Mouse (Mus musculus) embryo, embryonic 11.5 days (tissue): ENCODE results near the gene Rara.

Experiments used
- DNase-seq: peaks from one replicate; pipeline ENCODE4 v3.0.0-alpha.2; 2012; ENCODE audit warnings: low read depth, low spot score

Rara gene

DNA sequence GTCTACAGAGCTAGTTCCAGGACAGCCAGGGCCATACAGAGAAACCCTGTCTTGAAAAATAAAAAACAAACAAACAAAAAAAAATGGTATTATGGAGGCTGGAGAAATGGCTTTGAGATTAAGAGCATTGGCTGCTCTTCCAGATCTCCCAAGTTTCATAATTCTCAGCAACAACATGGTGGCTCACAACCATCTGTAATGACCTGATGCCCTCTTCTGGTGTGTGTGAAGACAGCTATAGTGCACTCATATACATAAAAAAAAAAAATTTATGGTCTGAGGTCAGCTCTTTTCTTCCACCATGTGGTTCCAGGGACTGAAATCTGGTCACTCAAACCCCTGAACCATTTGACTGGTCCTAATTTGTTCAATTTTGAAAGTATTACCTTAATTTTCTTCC, 71.2 kb downstream of the Rara start:
- DNase-seq: no peak

DNA sequence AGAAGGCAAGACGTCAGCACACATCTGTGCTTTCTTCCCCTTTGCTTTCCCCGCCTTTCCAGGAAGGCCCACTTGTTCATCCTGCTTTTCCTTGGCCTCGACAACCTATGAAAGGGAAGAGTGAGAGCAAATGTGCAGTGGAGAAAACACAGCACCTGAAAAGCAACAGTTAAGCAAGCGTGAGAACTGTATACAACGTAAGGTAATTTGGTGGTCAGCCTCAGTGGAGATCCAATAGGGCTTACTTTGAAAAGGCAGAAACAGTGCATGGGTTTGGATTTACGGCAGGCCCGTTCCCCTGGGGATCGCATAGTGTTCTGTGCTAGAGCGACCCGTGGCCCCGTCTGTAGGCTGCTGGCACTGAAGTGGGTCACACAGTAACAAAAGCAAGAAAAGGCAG, 71.6 kb downstream of the Rara start:
- no peak for DNase-seq

DNA sequence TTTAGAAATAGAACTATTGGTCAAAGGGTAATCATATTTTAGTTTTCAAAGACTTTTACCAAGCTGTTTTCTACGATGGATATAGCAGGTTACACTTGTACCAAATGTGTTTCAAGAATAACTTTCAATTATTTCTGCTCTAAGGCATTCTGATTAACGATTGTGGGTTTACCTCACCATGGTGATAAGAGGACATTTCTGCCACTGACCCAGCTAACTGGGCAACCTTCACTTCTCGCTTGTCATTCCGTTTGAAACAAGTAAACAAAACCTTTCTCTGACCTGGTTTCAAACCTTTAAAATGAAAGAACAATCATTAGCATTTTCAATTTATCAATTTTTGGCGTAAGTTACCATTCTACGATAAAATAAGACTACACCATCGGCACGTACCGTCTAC, 79.2 kb downstream of the Rara start:
- no peak for DNase-seq

DNA sequence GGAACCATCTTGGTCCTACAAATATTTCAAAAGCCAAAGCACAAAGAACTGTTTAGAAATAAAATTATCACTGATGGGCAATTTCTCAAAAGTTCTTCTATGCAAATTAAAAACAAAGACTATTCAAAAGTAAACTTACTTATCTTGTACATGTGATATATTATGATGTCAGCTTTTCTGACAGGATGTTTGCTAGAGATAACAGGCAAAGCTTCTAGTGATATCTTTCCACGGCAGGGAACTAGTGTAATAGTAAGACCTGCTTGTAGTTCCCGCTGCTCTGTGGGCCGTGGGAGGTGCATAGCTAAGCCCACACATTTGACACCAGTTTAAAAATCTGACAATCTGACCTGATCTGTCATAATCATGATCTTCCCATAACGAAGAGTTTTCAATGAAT, 82.5 kb downstream of the Rara start:
- no peak for DNase-seq

DNA sequence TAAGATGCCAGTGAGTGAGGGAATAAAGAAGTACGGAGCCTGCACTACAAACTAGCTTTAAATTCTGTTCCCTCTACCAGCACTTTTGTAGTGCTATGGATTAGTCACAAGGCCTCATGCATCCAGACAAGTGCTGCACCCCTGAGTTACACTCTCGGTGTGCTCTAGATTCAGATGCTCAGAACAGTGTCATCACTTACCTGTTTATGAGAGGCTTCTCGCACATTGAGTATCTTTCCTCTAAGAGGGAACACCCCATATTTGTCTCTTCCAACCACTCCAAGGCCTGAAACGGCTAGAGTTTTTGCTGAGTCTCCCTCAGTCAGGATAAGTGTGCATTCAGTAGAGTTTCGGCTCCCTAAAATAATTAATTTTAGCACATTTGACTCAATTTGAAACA, 83.1 kb downstream of the Rara start:
- no peak for DNase-seq

DNA sequence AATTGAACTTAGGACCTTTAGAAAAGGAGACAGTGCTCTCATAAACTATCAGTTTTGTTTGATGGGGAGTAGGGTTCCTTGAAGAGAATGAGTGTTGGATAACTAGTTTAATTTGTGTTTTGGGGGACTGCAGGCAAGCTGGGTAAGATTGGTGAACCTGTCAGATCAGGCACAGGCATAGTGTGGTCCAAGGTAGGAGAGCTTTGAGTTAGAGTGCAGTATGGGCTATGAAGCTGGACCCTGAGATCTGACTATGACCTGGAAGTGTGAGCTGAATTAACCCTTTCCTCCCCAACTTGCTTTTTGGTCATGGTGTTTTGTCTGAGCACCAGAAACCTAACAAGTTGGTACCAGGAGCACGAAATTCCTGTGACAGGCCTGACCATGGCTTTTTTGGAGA, 86.2 kb downstream of the Rara start:
- no peak for DNase-seq

DNA sequence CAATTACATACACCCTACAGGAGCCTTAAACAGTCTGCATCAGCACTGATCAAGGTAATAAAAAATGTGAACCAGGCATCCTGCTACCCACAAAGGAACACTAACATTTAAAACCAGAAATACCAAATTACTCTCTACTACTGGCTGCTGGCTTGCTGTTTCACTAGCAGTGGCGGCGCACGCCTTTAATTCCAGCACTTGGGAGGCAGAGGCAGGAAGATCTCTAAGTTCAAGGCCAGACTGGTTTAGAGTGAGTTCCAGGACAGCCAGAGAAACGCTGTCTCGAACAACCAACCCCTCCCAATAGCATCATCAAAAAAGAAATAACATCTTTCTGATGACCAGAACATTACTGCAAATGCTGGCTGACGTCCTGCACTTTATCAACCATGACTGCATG, 92.2 kb downstream of the Rara start:
- no peak for DNase-seq

DNA sequence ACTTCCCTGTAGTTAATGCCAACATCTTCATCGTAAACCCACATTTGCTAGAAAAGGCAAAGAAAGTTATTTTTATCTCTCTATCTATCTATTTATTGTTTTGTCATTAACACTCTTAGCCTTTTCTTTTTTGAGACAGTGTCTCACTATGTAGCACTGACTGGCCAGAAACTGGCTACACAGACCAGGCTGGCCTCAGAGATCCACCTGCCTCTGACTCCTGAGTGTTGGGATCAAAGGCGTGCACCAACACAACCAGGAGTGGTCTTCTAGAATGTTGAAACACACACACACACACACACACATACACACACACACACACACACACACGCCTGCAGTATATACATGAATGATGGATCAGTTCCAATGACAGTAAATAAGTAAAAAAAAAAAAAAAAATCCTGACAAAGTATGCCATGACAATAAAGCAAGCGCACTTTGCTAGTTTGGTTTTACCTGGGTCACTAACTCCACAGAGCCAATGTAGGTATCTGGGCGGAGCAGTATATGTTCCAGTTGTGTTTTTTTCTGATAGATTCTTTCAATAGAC, 94.8 kb downstream of the Rara start:
- no peak for DNase-seq

DNA sequence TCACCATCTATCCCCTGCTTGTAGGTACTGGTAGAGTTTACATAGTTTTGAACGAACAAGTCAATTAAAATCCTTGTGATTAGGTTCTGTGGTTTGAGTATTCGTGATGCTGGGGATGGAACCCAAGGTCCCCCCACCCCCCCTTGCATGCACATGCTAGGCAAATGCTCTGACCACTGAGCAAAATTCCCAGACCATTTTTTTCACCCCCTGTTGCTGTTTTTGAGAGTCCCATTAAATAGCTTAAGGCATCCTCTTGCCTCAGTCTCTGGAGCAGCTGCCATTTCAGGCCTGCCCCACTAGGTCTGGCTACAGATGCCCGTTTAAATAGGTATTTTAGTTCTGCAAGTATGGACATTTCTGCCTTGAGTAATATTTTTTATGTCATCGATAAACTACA, 95.5 kb downstream of the Rara start:
- DNase-seq: no peak

DNA sequence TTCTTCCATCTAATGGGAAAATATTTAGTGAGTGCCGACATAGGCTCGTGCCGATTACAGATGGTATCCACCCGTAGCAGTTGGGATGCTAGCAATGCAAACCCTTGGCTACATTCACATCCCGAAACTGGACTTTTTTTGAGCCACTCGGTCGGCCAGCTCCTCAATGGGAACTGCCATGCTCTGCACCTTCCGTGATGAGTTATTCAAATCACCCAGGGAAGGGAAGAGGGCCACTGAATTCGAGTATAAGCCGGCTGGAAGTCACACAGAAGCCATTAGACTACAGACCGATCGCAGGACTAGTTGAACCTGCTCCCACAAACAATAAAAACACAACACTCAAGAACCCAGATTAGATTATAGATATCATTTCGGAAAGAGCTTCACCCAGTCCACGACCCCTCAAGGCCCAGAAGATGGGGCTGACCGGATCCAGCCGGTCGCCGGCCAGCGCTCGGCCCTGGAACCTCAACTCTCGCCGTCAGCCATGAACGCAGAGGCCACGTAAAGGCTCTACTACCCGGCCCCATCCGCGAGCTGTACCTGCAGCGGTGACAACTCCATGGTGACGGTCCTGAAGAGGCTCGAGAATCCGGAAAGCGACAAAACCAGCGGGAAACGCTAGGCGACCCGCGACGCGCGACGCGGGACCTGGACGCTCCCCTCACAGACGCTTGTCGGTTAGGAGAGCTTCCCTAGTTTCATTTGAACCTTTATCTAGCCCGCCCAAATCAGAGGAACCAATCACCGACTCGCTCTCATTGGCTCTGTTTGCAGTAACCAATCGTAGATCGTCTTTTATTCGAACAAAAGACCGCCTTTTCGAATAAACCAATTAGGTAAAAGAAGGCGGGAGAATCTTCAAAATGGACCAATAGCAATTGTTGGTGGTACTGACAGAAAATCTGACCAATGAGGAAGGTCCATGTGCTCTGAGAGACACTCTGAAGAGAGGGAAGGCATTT, 96.2 kb downstream of the Rara start, which contains the start of gene Top2a:
Gene Top2a, minus strand, starts transcription at position 690 of the 968 bp plus-strand sequence.
- DNase-seq: peak; percentile 96
